Mouse (Mus musculus) neural tube, embryonic 13.5 days (tissue): Measurements from ENCODE around the gene Esrrb. TPM values are rescaled to one million over a fixed set of nuclear protein-coding genes. Genes with fewer than 3 reads are reported as not detected.
A peak's percentile ranks its signal among the peaks of the same experiment; 100 is the strongest.

Experiments used
- ATAC-seq: fragments of 200-750 bp; cut with Nextera tagmentation; 2 replicates; pipeline ENCODE4 v1.8.0; 2017; ENCODE audit warnings: low read depth, mild to moderate bottlenecking, moderate TSS enrichment, moderate library complexity
- H3K27ac ChIP-seq: fragments of 300-500 bp; sonication (generic); replicated peaks from 2 replicates; pipeline ENCODE4 v1.5.1; 2015; ENCODE audit warnings: moderate library complexity, mild to moderate bottlenecking, inconsistent platforms
- H3K27me3 ChIP-seq: fragments of 300-500 bp; sonication (generic); 2 replicates; pipeline ENCODE4 v1.6.1; 2015; ENCODE audit warnings: mild to moderate bottlenecking, inconsistent platforms
- H3K36me3 ChIP-seq: fragments of 300-500 bp; sonication (generic); 2 replicates; pipeline ENCODE4 v1.6.1; 2015; ENCODE audit warnings: mild to moderate bottlenecking, inconsistent platforms
- H3K4me1 ChIP-seq: fragments of 300-500 bp; sonication (generic); replicated peaks from 2 replicates; pipeline ENCODE4 v1.6.1; 2015; ENCODE audit warnings: inconsistent platforms
- H3K4me2 ChIP-seq: fragments of 300-500 bp; sonication (generic); 2 replicates; pipeline ENCODE4 v1.6.1; 2015; ENCODE audit warnings: inconsistent platforms, mild to moderate bottlenecking, moderate library complexity
- H3K4me3 ChIP-seq: fragments of 300-500 bp; sonication (generic); 2 replicates; pipeline ENCODE4 v1.5.1; 2015; ENCODE audit warnings: mild to moderate bottlenecking, inconsistent platforms
- H3K9ac ChIP-seq: fragments of 300-500 bp; sonication (generic); 2 replicates; pipeline ENCODE4 v1.6.1; 2015; ENCODE audit warnings: moderate library complexity, mild to moderate bottlenecking, inconsistent platforms
- H3K9me3 ChIP-seq: fragments of 300-500 bp; sonication (generic); 2 replicates; pipeline ENCODE4 v1.6.1; 2016; ENCODE audit warnings: inconsistent platforms
- WGBS: fragments of 180-500 bp; shearing (Covaris S2); methylation state at CpG from one replicate; pipeline ENCODE4 v1.1.7; 2015; 5-methylcytosine and 5-hydroxymethylcytosine counted together
- polyA plus RNA-seq: library from polyadenylated mRNA; unstranded; fragments of >200 nt; fragmentation: Nextera tagmentation; extraction: Ambion mirVana; gene quantifications from 2 replicates; pipeline ENCODE4 v1.2.1, GENCODE M21; 2015

Esrrb gene
- polyA plus RNA-seq, 1 experiment from 2014 or later: 2.7 TPM

- H3K27ac ChIP-seq: no peak overlapping the region; the same call in 1 of the 2 replicates
- ATAC-seq: no peak
- peaks cover 52% of the 10 kb centered on the region for H3K4me1 ChIP-seq
- H3K9me3 ChIP-seq: no peaks in the 10 kb centered on the region
- no peak overlapping the region for H3K4me2 ChIP-seq
- no peaks in the 10 kb centered on the region for H3K36me3 ChIP-seq
- WGBS: 6% methylated on average over 5 of the region's 5 CpGs
- peaks cover 49% of the 10 kb centered on the region for H3K27me3 ChIP-seq
- no peak overlapping the region for H3K4me3 ChIP-seq
- no peak overlapping the region for H3K9ac ChIP-seq
Measured at GRCm38 (mm10) chr12:86364756-86365155, 3.8 kb downstream of the Esrrb start.

GRCm38 (mm10) chr12:86370611-86371383 lies 9.9 kb downstream of the Esrrb start:
- 57% methylated on average over 17 of the region's 17 CpGs for WGBS
- Histone ChIP-seq H3K27ac (0 out of 2 replicates have a peak overlapping the region, but pooled peaks have one; percentile 46), H3K36me3 (no peaks in the 10 kb centered on the region), H3K4me1 (peaks cover 25% of the 10 kb centered on the region), H3K4me3 (no peak overlapping the region), H3K27me3 (peaks cover 26% of the 10 kb centered on the region), H3K9ac (no peak overlapping the region), H3K4me2 (no peak overlapping the region), H3K9me3 (no peaks in the 10 kb centered on the region)
- ATAC-seq: peak; percentile 71

GRCm38 (mm10) chr12:86374286-86374685 lies 13.4 kb downstream of the Esrrb start:
- WGBS: 65% methylated on average over 8 of the region's 8 CpGs

GRCm38 (mm10) chr12:86379672-86380213 lies 18.8 kb downstream of the Esrrb start:
- H3K27ac ChIP-seq: peak overlapping the region; percentile 71
- no peaks in the 10 kb centered on the region for H3K36me3 ChIP-seq
- peak overlapping the region; percentile 32; the same call in 1 of the 2 replicates for H3K9ac ChIP-seq
- H3K4me3 ChIP-seq: 0 out of 2 replicates have a peak overlapping the region, but pooled peaks have one; percentile 3
- no peaks in the 10 kb centered on the region for H3K9me3 ChIP-seq
- 2% methylated on average over 15 of the region's 15 CpGs for WGBS
- peaks cover 41% of the 10 kb centered on the region for H3K4me1 ChIP-seq
- H3K4me2 ChIP-seq: peak overlapping the region; percentile 31
- peaks cover 47% of the 10 kb centered on the region for H3K27me3 ChIP-seq
- peak; percentile 81 for ATAC-seq

More at GRCm38 (mm10) chr12:86374286-86374685, 13.4 kb downstream of the Esrrb start:
- Histone ChIP-seq H3K27me3 (peaks cover 38% of the 10 kb centered on the region), H3K4me1 (peaks cover 19% of the 10 kb centered on the region), H3K9ac (no peak overlapping the region), H3K9me3 (no peaks in the 10 kb centered on the region), H3K36me3 (no peaks in the 10 kb centered on the region), H3K4me2 (no peak overlapping the region), H3K27ac (no peak overlapping the region), H3K4me3 (no peak overlapping the region)
- no peak for ATAC-seq

GRCm38 (mm10) chr12:86383803-86384202 lies 22.9 kb downstream of the Esrrb start:
- Histone ChIP-seq H3K9me3 (no peaks in the 10 kb centered on the region), H3K27ac (0 out of 2 replicates have a peak overlapping the region, but pooled peaks have one; percentile 7), H3K27me3 (peaks cover 24% of the 10 kb centered on the region), H3K9ac (no peak overlapping the region; the same call in 1 of the 2 replicates), H3K4me2 (no peak overlapping the region), H3K4me1 (peaks cover 54% of the 10 kb centered on the region), H3K36me3 (no peaks in the 10 kb centered on the region), H3K4me3 (no peak overlapping the region)
- 8% methylated on average over 6 of the region's 6 CpGs for WGBS
- no peak for ATAC-seq

- 35% methylated on average over 10 of the region's 10 CpGs for WGBS
- peaks cover 29% of the 10 kb centered on the region for H3K4me1 ChIP-seq
- H3K27ac ChIP-seq: 0 out of 2 replicates have a peak overlapping the region, but pooled peaks have one; percentile 4
- peaks cover 10% of the 10 kb centered on the region; the same call in 1 of the 2 replicates for H3K27me3 ChIP-seq
- no peak overlapping the region for H3K4me2 ChIP-seq
- H3K9ac ChIP-seq: no peak overlapping the region
- ATAC-seq: no peak
- H3K36me3 ChIP-seq: no peaks in the 10 kb centered on the region
- no peak overlapping the region for H3K4me3 ChIP-seq
- no peaks in the 10 kb centered on the region for H3K9me3 ChIP-seq
Measured at GRCm38 (mm10) chr12:86387671-86388270, 26.9 kb downstream of the Esrrb start.

- 0 out of 2 replicates have a peak, but pooled peaks cover 14% of the 10 kb centered on the region for H3K4me1 ChIP-seq
- ATAC-seq: no peak
- no peak overlapping the region for H3K4me2 ChIP-seq
- peaks cover 5% of the 10 kb centered on the region; the same call in 1 of the 2 replicates for H3K27me3 ChIP-seq
- H3K9me3 ChIP-seq: no peaks in the 10 kb centered on the region
- WGBS: 91% methylated on average over 12 of the region's 12 CpGs
- no peaks in the 10 kb centered on the region for H3K36me3 ChIP-seq
- no peak overlapping the region for H3K4me3 ChIP-seq
- no peak overlapping the region for H3K27ac ChIP-seq
- H3K9ac ChIP-seq: no peak overlapping the region
Measured at GRCm38 (mm10) chr12:86394773-86395172, 33.9 kb downstream of the Esrrb start.

GRCm38 (mm10) chr12:86395326-86395725 lies 34.4 kb downstream of the Esrrb start:
- no peaks in the 10 kb centered on the region for H3K36me3 ChIP-seq
- H3K9me3 ChIP-seq: no peaks in the 10 kb centered on the region
- no peak overlapping the region for H3K9ac ChIP-seq
- ATAC-seq: no peak
- no peak overlapping the region for H3K4me2 ChIP-seq
- H3K4me1 ChIP-seq: 0 out of 2 replicates have a peak, but pooled peaks cover 14% of the 10 kb centered on the region
- no peak overlapping the region for H3K4me3 ChIP-seq
- H3K27me3 ChIP-seq: peaks cover 5% of the 10 kb centered on the region; the same call in 1 of the 2 replicates
- H3K27ac ChIP-seq: no peak overlapping the region
- 59% methylated on average over 7 of the region's 7 CpGs for WGBS

- Histone ChIP-seq H3K4me3 (no peak overlapping the region), H3K4me2 (no peak overlapping the region), H3K9me3 (no peaks in the 10 kb centered on the region), H3K27ac (no peak overlapping the region), H3K36me3 (no peaks in the 10 kb centered on the region), H3K4me1 (peaks cover 14% of the 10 kb centered on the region; the same call in 1 of the 2 replicates), H3K27me3 (peaks cover 26% of the 10 kb centered on the region), H3K9ac (no peak overlapping the region)
- no peak for ATAC-seq
- 26% methylated on average over 8 of the region's 8 CpGs for WGBS
Measured at GRCm38 (mm10) chr12:86398762-86399161, 37.8 kb downstream of the Esrrb start.

GRCm38 (mm10) chr12:86402718-86403117 lies 41.8 kb downstream of the Esrrb start:
- Histone ChIP-seq H3K4me3 (no peak overlapping the region), H3K4me1 (peaks cover 8% of the 10 kb centered on the region; the same call in 1 of the 2 replicates), H3K9me3 (no peaks in the 10 kb centered on the region), H3K27ac (no peak overlapping the region), H3K9ac (0 out of 2 replicates have a peak overlapping the region, but pooled peaks have one; percentile 38), H3K27me3 (peaks cover 37% of the 10 kb centered on the region), H3K36me3 (no peaks in the 10 kb centered on the region), H3K4me2 (peak overlapping the region; percentile 36)
- WGBS: 8% methylated on average over 21 of the region's 21 CpGs
- peak; percentile 81; the same call in 1 of the 2 replicates for ATAC-seq

GRCm38 (mm10) chr12:86421490-86421904 lies 60.6 kb downstream of the Esrrb start:
- peak; percentile 88 for ATAC-seq
- peaks cover 21% of the 10 kb centered on the region for H3K4me1 ChIP-seq
- H3K36me3 ChIP-seq: no peaks in the 10 kb centered on the region
- peaks cover 86% of the 10 kb centered on the region for H3K27me3 ChIP-seq
- peak overlapping the region; percentile 46 for H3K4me3 ChIP-seq
- peak overlapping the region; percentile 53 for H3K9ac ChIP-seq
- WGBS: under 1% methylated on average over 37 of the region's 37 CpGs
- H3K27ac ChIP-seq: no peak overlapping the region
- peak overlapping the region; percentile 67 for H3K4me2 ChIP-seq
- H3K9me3 ChIP-seq: no peaks in the 10 kb centered on the region
